Mouse (Mus musculus) myocyte (in vitro differentiated cells): Measurements from ENCODE around the gene Cdsn. TPM values are rescaled to one million over a fixed set of nuclear protein-coding genes. Genes with fewer than 3 reads are reported as not detected.

Source experiments
- H3K27me3 ChIP-seq: one replicate; pipeline ENCODE4 v1.6.1; 2011; ENCODE audit not compliant: control insufficient read depth, insufficient read depth, insufficient read length
- H3K36me3 ChIP-seq: one replicate; pipeline ENCODE4 v1.6.1; 2011; ENCODE audit not compliant: control insufficient read depth, insufficient read depth
- H3K4me2 ChIP-seq: one replicate; pipeline ENCODE4 v1.6.1; 2011; ENCODE audit warnings: low read depth, control low read depth
- H3K4me3 ChIP-seq: one replicate; pipeline ENCODE4 v1.5.1; 2011; ENCODE audit warnings: mild to moderate bottlenecking, control low read depth, moderate library complexity
- H3K79me2 ChIP-seq: one replicate; pipeline ENCODE4 v1.6.1; 2011; ENCODE audit not compliant: control insufficient read depth, insufficient read depth
- H3ac ChIP-seq: one replicate; pipeline ENCODE4 v1.6.1; 2011; ENCODE audit not compliant: control insufficient read depth, insufficient read length
- CEBPB ChIP-seq: IDR thresholded peaks from 2 replicates; pipeline ENCODE4 v1.6.1; 2011; ENCODE audit warnings: mild to moderate bottlenecking, moderate library complexity; ENCODE audit not compliant: poor library complexity, insufficient read depth, severe bottlenecking
- E2F4 ChIP-seq: IDR thresholded peaks from one replicate; pipeline ENCODE4 v1.6.1; 2011; ENCODE audit warnings: mild to moderate bottlenecking, control low read depth, moderate library complexity; ENCODE audit not compliant: insufficient read depth
- MAX ChIP-seq: IDR thresholded peaks from one replicate; pipeline ENCODE4 v1.6.1; 2011; ENCODE audit warnings: low read depth, mild to moderate bottlenecking, control low read depth
- MYOD1 ChIP-seq, 3 experiments: IDR thresholded peaks; one replicate each; pipeline ENCODE4 v1.6.1; 2011; ENCODE audit warnings: control low read depth in 2 of 3, low read depth in 2 of 3, mild to moderate bottlenecking in 2 of 3, moderate library complexity in 1 of 3; ENCODE audit not compliant: insufficient read length in 2 of 3, control insufficient read depth in 1 of 3
- MYOG ChIP-seq, 3 experiments: IDR thresholded peaks; one replicate each; pipeline ENCODE4 v1.6.1; 2011; ENCODE audit warnings: control low read depth in 2 of 3, low read depth in 2 of 3, mild to moderate bottlenecking in 2 of 3; ENCODE audit not compliant: insufficient read length in 2 of 3, control insufficient read depth in 1 of 3, insufficient read depth in 1 of 3
- POLR2A ChIP-seq: IDR thresholded peaks from one replicate; pipeline ENCODE4 v1.6.1; 2011; ENCODE audit warnings: low read depth, mild to moderate bottlenecking, control low read depth, moderate library complexity; ENCODE audit not compliant: insufficient read length
- POLR2AphosphoS2 ChIP-seq: IDR thresholded peaks from one replicate; pipeline ENCODE4 v1.6.1; 2011; ENCODE audit warnings: low read depth, control low read depth; ENCODE audit not compliant: insufficient read length
- REST ChIP-seq: IDR thresholded peaks from one replicate; pipeline ENCODE4 v1.6.1; 2011; ENCODE audit warnings: mild to moderate bottlenecking, control low read depth, moderate library complexity; ENCODE audit not compliant: insufficient read depth, insufficient read length
- SRF ChIP-seq: IDR thresholded peaks from one replicate; pipeline ENCODE4 v1.6.1; 2011; ENCODE audit warnings: low read depth; ENCODE audit not compliant: control insufficient read depth, insufficient read length
- TCF12 ChIP-seq: IDR thresholded peaks from one replicate; pipeline ENCODE4 v1.6.1; 2011; ENCODE audit warnings: mild to moderate bottlenecking, control low read depth; ENCODE audit not compliant: poor library complexity, insufficient read depth, severe bottlenecking
- TCF3 ChIP-seq: IDR thresholded peaks from one replicate; pipeline ENCODE4 v1.6.1; 2011; ENCODE audit warnings: low read depth, control low read depth; ENCODE audit not compliant: insufficient read length
- USF1 ChIP-seq: IDR thresholded peaks from one replicate; pipeline ENCODE4 v1.6.1; 2011; ENCODE audit warnings: low read depth, mild to moderate bottlenecking, control low read depth, moderate library complexity
- polyA plus RNA-seq: library from polyadenylated mRNA; unstranded; fragments of >200 nt; fragmentation: generic; extraction: Trizol; gene quantifications from one replicate; pipeline ENCODE4 v1.2.1, GENCODE M21; 2012; ENCODE audit warnings: missing spikeins

Cdsn gene
- polyA plus RNA-seq, 1 experiment: 55.4 TPM

DNA sequence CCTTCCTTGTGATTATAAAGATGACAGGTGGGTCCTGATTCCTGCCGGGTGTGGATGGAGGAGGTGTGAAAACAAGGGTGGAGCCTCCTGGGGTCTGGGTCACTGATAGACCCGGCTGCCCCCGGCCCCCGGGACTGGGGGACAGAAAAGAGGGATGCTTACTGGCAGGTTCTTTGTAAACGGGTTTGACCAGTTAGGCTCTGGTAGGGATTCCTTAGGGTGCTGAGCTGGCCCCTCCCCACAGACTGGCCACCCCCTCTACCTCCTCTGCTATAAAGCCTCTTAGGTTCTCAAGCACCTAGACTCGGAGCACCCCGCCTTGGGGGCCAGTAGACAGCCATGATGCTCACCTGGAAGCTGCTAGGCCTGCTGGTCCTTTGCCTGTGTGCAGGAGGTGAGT, 19.0 kb upstream of the Cdsn start, which contains the start of gene Psors1c2:
Psors1c2 (plus strand) TSS at position 301 of the 400 bp plus-strand sequence.
- Histone ChIP-seq H3ac (no peak within 1 kb of the TSS), H3K36me3 (no peaks in the 10 kb centered on the region), H3K79me2 (no peaks in the 10 kb centered on the region), H3K4me2 (no peak within 1 kb of the TSS), H3K4me3 (no peak within 1 kb of the TSS), H3K27me3 (no peaks in the 10 kb centered on the region)
- TF ChIP-seq POLR2AphosphoS2 (no peak), MYOG (IDR thresholded peaks at IDR 0.05; ENCODE audit: control insufficient read depth in 1 of 3, insufficient read depth in 1 of 3, insufficient read length in 2 of 3, low read depth in 2 of 3) (no peak), SRF (no peak), TCF12 (no peak), TCF3 (no peak), MYOD1 (IDR thresholded peaks at IDR 0.05; ENCODE audit: control insufficient read depth in 1 of 3, insufficient read length in 2 of 3, low read depth in 2 of 3) (no peak)

GRCm38 (mm10) chr17:35534343-35534742, 17.6 kb upstream of the Cdsn start:
- Histone ChIP-seq H3ac (no peak overlapping the region), H3K4me3 (no peak overlapping the region), H3K36me3 (no peaks in the 10 kb centered on the region), H3K27me3 (no peaks in the 10 kb centered on the region), H3K79me2 (no peaks in the 10 kb centered on the region), H3K4me2 (no peak overlapping the region)
- TF ChIP-seq REST (no peak), USF1 (no peak), E2F4 (no peak), TCF3 (no peak), TCF12 (no peak), MYOG (IDR thresholded peaks at IDR 0.05; ENCODE audit: control insufficient read depth in 1 of 3, insufficient read depth in 1 of 3, insufficient read length in 2 of 3, low read depth in 2 of 3) (no peak)

GRCm38 (mm10) chr17:35537421-35537820, 14.5 kb upstream of the Cdsn start:
- no peak overlapping the region for H3ac ChIP-seq
- no peaks in the 10 kb centered on the region for H3K79me2 ChIP-seq
- no peak overlapping the region for H3K4me3 ChIP-seq
- no peaks in the 10 kb centered on the region for H3K27me3 ChIP-seq
- TF ChIP-seq CEBPB (no peak), MAX (no peak), SRF (no peak), REST (no peak), USF1 (no peak), POLR2A (no peak), TCF12 (no peak), E2F4 (no peak), MYOD1 (IDR thresholded peaks at IDR 0.05; ENCODE audit: control insufficient read depth in 1 of 3, insufficient read length in 2 of 3, low read depth in 2 of 3) (no peak), TCF3 (no peak), POLR2AphosphoS2 (no peak)
- H3K4me2 ChIP-seq: no peak overlapping the region
- no peaks in the 10 kb centered on the region for H3K36me3 ChIP-seq

GRCm38 (mm10) chr17:35538476-35538875, 13.5 kb upstream of the Cdsn start:
- Histone ChIP-seq H3K27me3 (no peaks in the 10 kb centered on the region), H3K4me2 (no peak overlapping the region), H3K36me3 (no peaks in the 10 kb centered on the region), H3K79me2 (no peaks in the 10 kb centered on the region), H3K4me3 (no peak overlapping the region), H3ac (no peak overlapping the region)
- TF ChIP-seq TCF3 (no peak), MYOG (IDR thresholded peaks at IDR 0.05; ENCODE audit: control insufficient read depth in 1 of 3, insufficient read depth in 1 of 3, insufficient read length in 2 of 3, low read depth in 2 of 3) (no peak), REST (no peak), SRF (no peak)

DNA sequence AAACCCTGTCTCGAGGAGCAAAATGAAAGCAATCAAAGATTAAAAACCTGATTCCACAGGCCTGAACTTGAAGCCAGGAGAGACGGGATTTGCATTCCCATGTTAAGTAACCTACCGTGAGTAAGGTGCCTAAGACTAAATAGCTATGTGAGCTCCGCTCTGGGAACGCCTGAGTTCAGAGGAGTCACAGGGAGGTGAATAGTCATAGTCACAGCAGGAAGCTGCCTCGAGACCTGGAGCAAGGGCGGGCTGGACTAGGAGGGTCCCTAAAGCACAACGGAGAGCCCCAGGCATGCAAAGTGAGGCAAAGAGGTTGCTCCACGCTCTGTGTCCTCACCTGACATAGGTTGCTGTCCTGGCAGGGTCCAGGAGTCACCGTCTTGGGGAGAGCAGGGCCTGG, 12.4 kb upstream of the Cdsn start:
- no peaks in the 10 kb centered on the region for H3K36me3 ChIP-seq
- H3K27me3 ChIP-seq: no peaks in the 10 kb centered on the region
- TF ChIP-seq TCF3 (no peak), POLR2A (no peak), MAX (no peak), REST (no peak), CEBPB (no peak), MYOD1 (IDR thresholded peaks at IDR 0.05; ENCODE audit: control insufficient read depth in 1 of 3, insufficient read length in 2 of 3, low read depth in 2 of 3) (no peak), E2F4 (no peak)
- H3K79me2 ChIP-seq: no peaks in the 10 kb centered on the region
- H3ac ChIP-seq: no peak overlapping the region
- H3K4me2 ChIP-seq: no peak overlapping the region
- no peak overlapping the region for H3K4me3 ChIP-seq
